Comparison of ENCODE assay signal across 17 mouse cellular contexts in genomic region chr9:22837702-22838210, GRCm38 (mm10).
DNase-seq lines count a peak whose midpoint lies in the region; ATAC-seq lines count a peak whose summit lies in the region.
"Had no signal": no experiment of that assay in that cellular context is flagged by ENCODE, and none has a peak within 500 bp of the region (broad histone marks: within the 10 kb centered on the region; RNA-seq: fewer than 3 reads in every experiment).

No protein-coding gene starts in this region.

- no peak overlapping the region for H3K4me2 ChIP-seq in hindbrain, embryonic 12.5 days (replicated peaks)
- H3K4me2 ChIP-seq in hindbrain, embryonic 13.5 days: no peak overlapping the region
- H3K4me2 ChIP-seq in neural tube, embryonic 12.5 days (replicated peaks): no peak overlapping the region
- H3K4me2 ChIP-seq in neural tube, embryonic 15.5 days: no peak overlapping the region
- no peak overlapping the region for H3K4me2 ChIP-seq in limb, embryonic 11.5 days (ENCODE audit: low read depth, severe bottlenecking)
- H3K4me2 ChIP-seq: kidney, embryonic 15.5 days had no signal

- WGBS in hindbrain, embryonic 12.5 days: 20% methylated on average over 4 of the region's 4 CpGs
- WGBS in hindbrain, embryonic 13.5 days: 18% methylated on average over 4 of the region's 4 CpGs
- 23% methylated on average over 4 of the region's 4 CpGs for WGBS in neural tube, embryonic 12.5 days
- 25% methylated on average over 4 of the region's 4 CpGs for WGBS in neural tube, embryonic 15.5 days
- 21% methylated on average over 4 of the region's 4 CpGs for WGBS in limb, embryonic 11.5 days

- no peak overlapping the region for H3K4me3 ChIP-seq in hindbrain, embryonic 12.5 days
- no peak overlapping the region for H3K4me3 ChIP-seq in hindbrain, embryonic 13.5 days
- H3K4me3 ChIP-seq in neural tube, embryonic 12.5 days: no peak overlapping the region
- H3K4me3 ChIP-seq in neural tube, embryonic 15.5 days (replicated peaks): no peak overlapping the region
- no peak overlapping the region for H3K4me3 ChIP-seq in limb, embryonic 11.5 days (ENCODE audit: low read depth, low read length)
- H3K4me3 ChIP-seq: kidney, embryonic 15.5 days had no signal

- peaks cover 13% of the 10 kb centered on the region for H3K4me1 ChIP-seq in hindbrain, embryonic 12.5 days
- H3K4me1 ChIP-seq in hindbrain, embryonic 13.5 days (replicated peaks): peaks cover 10% of the 10 kb centered on the region; the same call in 1 of the 2 replicates
- peaks cover 13% of the 10 kb centered on the region for H3K4me1 ChIP-seq in neural tube, embryonic 12.5 days
- peaks cover 13% of the 10 kb centered on the region for H3K4me1 ChIP-seq in neural tube, embryonic 15.5 days
- H3K4me1 ChIP-seq in limb, embryonic 11.5 days (ENCODE audit: control insufficient read depth, insufficient read depth, low read length): peaks cover 5% of the 10 kb centered on the region; the same call in 1 of the 2 replicates

- H3K9ac ChIP-seq in hindbrain, embryonic 12.5 days: no peak overlapping the region
- no peak overlapping the region for H3K9ac ChIP-seq in hindbrain, embryonic 13.5 days
- no peak overlapping the region for H3K9ac ChIP-seq in neural tube, embryonic 12.5 days
- H3K9ac ChIP-seq in neural tube, embryonic 15.5 days (replicated peaks): no peak overlapping the region
- H3K9ac ChIP-seq in limb, embryonic 11.5 days (ENCODE audit: low read length): no peak overlapping the region
- H3K9ac ChIP-seq: kidney, embryonic 15.5 days had no signal

- ATAC-seq in CD4-positive, CD25-positive, alpha-beta regulatory T cell, adult 4 months: no peak
- ATAC-seq in hindbrain, embryonic 12.5 days (ENCODE audit: low FRiP score): peak; percentile 56
- no peak for ATAC-seq in hindbrain, embryonic 13.5 days (ENCODE audit: low FRiP score)
- peak; percentile 37; the same call in 1 of the 2 replicates for ATAC-seq in neural tube, embryonic 12.5 days (ENCODE audit: low FRiP score, low read depth)
- ATAC-seq in neural tube, embryonic 15.5 days (ENCODE audit: low FRiP score): no peak
- no peak for ATAC-seq in limb, embryonic 11.5 days (ENCODE audit: insufficient number of reproducible peaks, low FRiP score, low TSS enrichment, low read depth)

- peak; percentile 37 for DNase-seq in CD4-positive, CD25-positive, alpha-beta regulatory T cell, adult 2 months (ENCODE audit: low read depth, low spot score)
- DNase-seq in limb, embryonic 11.5 days (ENCODE audit: low spot score): peak; percentile 21
- no peak for DNase-seq in kidney, postnatal 25 days
- DNase-seq: adrenal gland, postnatal 10 days; cerebellum, postnatal 10 days; gastrocnemius, postnatal 10 days; heart, postnatal 14 days; liver; lung, adult 2 months; right cerebral cortex, postnatal 25 days had no signal

- H3K27ac ChIP-seq in hindbrain, embryonic 12.5 days: no peak overlapping the region
- no peak overlapping the region for H3K27ac ChIP-seq in hindbrain, embryonic 13.5 days
- no peak overlapping the region for H3K27ac ChIP-seq in neural tube, embryonic 12.5 days
- H3K27ac ChIP-seq in neural tube, embryonic 15.5 days (replicated peaks): no peak overlapping the region
- H3K27ac ChIP-seq in limb, embryonic 11.5 days (replicated peaks; ENCODE audit: low read depth, low read length): no peak overlapping the region
- H3K27ac ChIP-seq: kidney, embryonic 15.5 days had no signal

- H3K27me3 ChIP-seq in hindbrain, embryonic 12.5 days: no peaks in the 10 kb centered on the region
- H3K27me3 ChIP-seq in hindbrain, embryonic 13.5 days: no peaks in the 10 kb centered on the region
- no peaks in the 10 kb centered on the region for H3K27me3 ChIP-seq in neural tube, embryonic 12.5 days (replicated peaks)
- H3K27me3 ChIP-seq in neural tube, embryonic 15.5 days (replicated peaks): no peaks in the 10 kb centered on the region
- H3K27me3 ChIP-seq in limb, embryonic 11.5 days (ENCODE audit: control insufficient read depth, insufficient read depth, low read length): no peaks in the 10 kb centered on the region
- H3K27me3 ChIP-seq: kidney, embryonic 15.5 days had no signal

- H3K9me3 ChIP-seq in hindbrain, embryonic 12.5 days (replicated peaks): no peaks in the 10 kb centered on the region
- H3K9me3 ChIP-seq in hindbrain, embryonic 13.5 days: no peaks in the 10 kb centered on the region
- no peaks in the 10 kb centered on the region for H3K9me3 ChIP-seq in neural tube, embryonic 12.5 days
- H3K9me3 ChIP-seq in neural tube, embryonic 15.5 days (replicated peaks): no peaks in the 10 kb centered on the region
- H3K9me3 ChIP-seq in limb, embryonic 11.5 days (ENCODE audit: control insufficient read depth, low read length): no peaks in the 10 kb centered on the region
- H3K9me3 ChIP-seq: G1E; kidney, embryonic 15.5 days had no signal

- no peaks in the 10 kb centered on the region for H3K36me3 ChIP-seq in hindbrain, embryonic 12.5 days
- no peaks in the 10 kb centered on the region for H3K36me3 ChIP-seq in hindbrain, embryonic 13.5 days
- no peaks in the 10 kb centered on the region for H3K36me3 ChIP-seq in neural tube, embryonic 12.5 days
- H3K36me3 ChIP-seq in neural tube, embryonic 15.5 days: no peaks in the 10 kb centered on the region
- H3K36me3 ChIP-seq in limb, embryonic 11.5 days (ENCODE audit: control insufficient read depth, insufficient read depth, low read length): no peaks in the 10 kb centered on the region
- H3K36me3 ChIP-seq: kidney, embryonic 15.5 days had no signal

Comparison
In these comparisons a context has a peak if more than half of its experiments do, and no peak if none do; other contexts are left out.
1. ATAC-seq: peak in hindbrain, embryonic 12.5 days (single experiment) and neural tube, embryonic 12.5 days (single experiment); none in CD4-positive, CD25-positive, alpha-beta regulatory T cell, adult 4 months (single experiment), hindbrain, embryonic 13.5 days (single experiment), neural tube, embryonic 15.5 days (single experiment) and limb, embryonic 11.5 days (single experiment).
2. DNase-seq: peak in CD4-positive, CD25-positive, alpha-beta regulatory T cell, adult 2 months (single experiment) and limb, embryonic 11.5 days (single experiment); none in kidney, postnatal 25 days (0 of 2).